ENCODE assay signal across 12 mouse cellular contexts in the genomic region with DNA sequence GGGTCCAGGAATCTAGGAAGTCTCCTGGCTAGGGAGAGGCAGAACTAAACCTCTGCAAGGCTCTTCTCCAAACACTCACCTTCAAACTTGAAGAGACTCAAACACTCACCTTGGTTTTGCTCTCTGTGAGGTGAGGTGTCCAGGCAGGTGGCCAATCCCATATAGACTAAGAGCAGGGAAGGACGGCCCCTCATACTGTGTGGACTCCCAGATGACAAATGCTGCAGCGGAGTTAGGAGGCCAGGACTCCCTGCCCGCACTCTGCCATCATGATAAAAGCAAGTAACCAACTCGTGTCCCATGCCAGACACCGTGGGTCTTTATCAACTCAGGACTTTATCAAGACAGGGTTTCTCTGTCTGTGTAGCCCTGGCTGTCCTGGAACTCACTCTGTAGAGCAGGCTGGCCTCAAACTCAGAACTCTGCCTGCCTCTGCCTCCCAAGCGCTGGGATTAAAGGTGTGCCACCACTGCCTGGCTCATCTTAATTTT. TPM values are rescaled to one million over a fixed set of nuclear protein-coding genes. Genes with fewer than 3 reads are reported as not detected.
DNase-seq lines count a peak whose midpoint lies in the region; ATAC-seq and TF ChIP-seq lines count a peak whose summit lies in the region.
"Had no signal": no experiment of that assay in that cellular context is flagged by ENCODE, and none has a peak within 500 bp of the region (broad histone marks: within the 10 kb centered on the region; RNA-seq: fewer than 3 reads in every experiment).

No protein-coding gene starts in this region.

- H3K4me1 ChIP-seq in lung, embryonic 14.5 days (ENCODE audit: insufficient read depth) = peaks cover 6% of the 10 kb centered on the region
- H3K4me1 ChIP-seq in limb, embryonic 10.5 days = peaks cover 47% of the 10 kb centered on the region
- peaks cover 9% of the 10 kb centered on the region for H3K4me1 ChIP-seq in stomach, embryonic 14.5 days (ENCODE audit: control insufficient read depth, insufficient read depth, low read length)
- peaks cover 33% of the 10 kb centered on the region for H3K4me1 ChIP-seq in forebrain, embryonic 13.5 days

- H3K9ac ChIP-seq in lung, embryonic 14.5 days = no peak overlapping the region
- peak overlapping the region; percentile 42; the same call in 1 of the 2 replicates for H3K9ac ChIP-seq in stomach, embryonic 14.5 days (replicated peaks; ENCODE audit: low read depth, low read length)
- H3K9ac ChIP-seq in forebrain, embryonic 13.5 days = no peak overlapping the region

- ATAC-seq in cerebellum, adult (ENCODE audit: insufficient number of reproducible peaks, low FRiP score, low TSS enrichment) = no peak
- ATAC-seq in lung, embryonic 14.5 days (ENCODE audit: insufficient read depth) = no peak
- no peak for ATAC-seq in stomach, embryonic 14.5 days (ENCODE audit: insufficient number of reproducible peaks, insufficient read depth, low FRiP score, low read depth)
- no peak for ATAC-seq in forebrain, embryonic 13.5 days

- H3K36me3 ChIP-seq in lung, embryonic 14.5 days (ENCODE audit: insufficient read depth) = no peaks in the 10 kb centered on the region
- 0 out of 2 replicates have a peak, but pooled peaks cover 5% of the 10 kb centered on the region for H3K36me3 ChIP-seq in limb, embryonic 10.5 days
- H3K36me3 ChIP-seq in stomach, embryonic 14.5 days (ENCODE audit: control insufficient read depth, insufficient read depth, low read length) = no peaks in the 10 kb centered on the region
- no peaks in the 10 kb centered on the region for H3K36me3 ChIP-seq in forebrain, embryonic 13.5 days (ENCODE audit: poor library complexity, severe bottlenecking)
- H3K36me3 ChIP-seq: hindbrain, embryonic 10.5 days had no signal

- WGBS in lung, embryonic 14.5 days = 72% methylated on average over 6 of the region's 6 CpGs
- WGBS in limb, embryonic 10.5 days = 91% methylated on average over 6 of the region's 6 CpGs
- 95% methylated on average over 6 of the region's 6 CpGs for WGBS in stomach, embryonic 14.5 days
- WGBS in forebrain, embryonic 13.5 days = 88% methylated on average over 6 of the region's 6 CpGs

- H3K27me3 ChIP-seq in lung, embryonic 14.5 days (ENCODE audit: insufficient read depth, low read length) = no peaks in the 10 kb centered on the region
- no peaks in the 10 kb centered on the region for H3K27me3 ChIP-seq in limb, embryonic 10.5 days (ENCODE audit: low read depth, poor library complexity, severe bottlenecking)
- H3K27me3 ChIP-seq in stomach, embryonic 14.5 days (ENCODE audit: control insufficient read depth, insufficient read depth, low read length) = no peaks in the 10 kb centered on the region
- H3K27me3 ChIP-seq in forebrain, embryonic 13.5 days = no peaks in the 10 kb centered on the region

- TF ChIP-seq CTCF in lung, embryonic 14.5 days (IDR thresholded peaks at IDR 0.05; ENCODE audit: low read depth) = no peak

- no peaks in the 10 kb centered on the region for H3K9me3 ChIP-seq in lung, embryonic 14.5 days (ENCODE audit: low read depth, low read length)
- no peaks in the 10 kb centered on the region for H3K9me3 ChIP-seq in limb, embryonic 10.5 days (replicated peaks)
- no peaks in the 10 kb centered on the region for H3K9me3 ChIP-seq in stomach, embryonic 14.5 days (ENCODE audit: control insufficient read depth, low read depth, low read length)
- no peaks in the 10 kb centered on the region for H3K9me3 ChIP-seq in forebrain, embryonic 13.5 days (replicated peaks)
- H3K9me3 ChIP-seq: heart, embryonic 10.5 days; hindbrain, embryonic 10.5 days had no signal

- H3K4me2 ChIP-seq in lung, embryonic 14.5 days = peak overlapping the region; percentile 63; the same call in 1 of the 2 replicates
- H3K4me2 ChIP-seq in stomach, embryonic 14.5 days (replicated peaks; ENCODE audit: low read depth, low read length) = peak overlapping the region; percentile 64
- H3K4me2 ChIP-seq in forebrain, embryonic 13.5 days = no peak overlapping the region

- H3K4me3 ChIP-seq in lung, embryonic 14.5 days (ENCODE audit: low read depth, low read length) = no peak overlapping the region
- H3K4me3 ChIP-seq in limb, embryonic 10.5 days = peak overlapping the region; percentile 16; the same call in 1 of the 2 replicates
- no peak overlapping the region for H3K4me3 ChIP-seq in stomach, embryonic 14.5 days (ENCODE audit: low read depth, low read length)
- no peak overlapping the region for H3K4me3 ChIP-seq in forebrain, embryonic 13.5 days

- peak; percentile 44 for DNase-seq in cerebellum, adult 11-12 months
- DNase-seq in lung, embryonic 14.5 days = no peak
- no peak for DNase-seq in lung, postnatal 10 days
- DNase-seq in limb, embryonic 10.5 days (ENCODE audit: low spot score) = no peak
- no peak for DNase-seq in T-cell, adult 2 months (ENCODE audit: low spot score)
- DNase-seq: adrenal gland, postnatal 10 days had no signal

- H3K27ac ChIP-seq in lung, embryonic 14.5 days (ENCODE audit: low read depth) = no peak overlapping the region
- peak overlapping the region; percentile 74; the same call in 1 of the 2 replicates for H3K27ac ChIP-seq in limb, embryonic 10.5 days
- no peak overlapping the region for H3K27ac ChIP-seq in stomach, embryonic 14.5 days (ENCODE audit: low read length)
- H3K27ac ChIP-seq in forebrain, embryonic 13.5 days = no peak overlapping the region
- H3K27ac ChIP-seq: macrophage had no signal

RNA-seq across cellular contexts. Expression of a gene that starts 1.6 kb away (rescaled TPM):
- 68.6 and 71.9 TPM in 2 replicates for polyA plus RNA-seq in lung, embryonic 14.5 days (2014; fragmentation: Nextera tagmentation; extraction: Ambion mirVana)
- polyA plus RNA-seq in limb, embryonic 10.5 days (2016; fragmentation: Nextera tagmentation; extraction: Ambion mirVana) = 80.4 and 81.2 TPM in 2 replicates
- polyA plus RNA-seq in stomach, embryonic 14.5 days (2014; fragmentation: Nextera tagmentation; extraction: Ambion mirVana) = 58.9 and 63.6 TPM in 2 replicates
- 52.7 and 58.5 TPM in 2 replicates for polyA plus RNA-seq in forebrain, embryonic 13.5 days (2015; fragmentation: Nextera tagmentation; extraction: Ambion mirVana)

RNA-seq across cellular contexts. Expression of a gene that starts 1.8 kb away (rescaled TPM):
- 18.1 and 19.2 TPM in 2 replicates for polyA plus RNA-seq in lung, embryonic 14.5 days (2014; fragmentation: Nextera tagmentation; extraction: Ambion mirVana)
- polyA plus RNA-seq in limb, embryonic 10.5 days (2016; fragmentation: Nextera tagmentation; extraction: Ambion mirVana) = 16.8 and 24.8 TPM in 2 replicates
- polyA plus RNA-seq in stomach, embryonic 14.5 days (2014; fragmentation: Nextera tagmentation; extraction: Ambion mirVana) = 20.7 and 20.9 TPM in 2 replicates
- polyA plus RNA-seq in forebrain, embryonic 13.5 days (2015; fragmentation: Nextera tagmentation; extraction: Ambion mirVana) = 14.7 and 14.8 TPM in 2 replicates

RNA-seq across cellular contexts. Expression of a gene that starts 8.0 kb away (rescaled TPM):
- polyA plus RNA-seq in lung, embryonic 14.5 days (2014; fragmentation: Nextera tagmentation; extraction: Ambion mirVana) = 14.2 and 16.2 TPM in 2 replicates
- 16.3 and 18.1 TPM in 2 replicates for polyA plus RNA-seq in limb, embryonic 10.5 days (2016; fragmentation: Nextera tagmentation; extraction: Ambion mirVana)
- polyA plus RNA-seq in stomach, embryonic 14.5 days (2014; fragmentation: Nextera tagmentation; extraction: Ambion mirVana) = 13.7 and 17.8 TPM in 2 replicates
- 14.9 and 17.2 TPM in 2 replicates for polyA plus RNA-seq in forebrain, embryonic 13.5 days (2015; fragmentation: Nextera tagmentation; extraction: Ambion mirVana)

RNA-seq across cellular contexts. Expression of a gene that starts 31.3 kb away (rescaled TPM):
- 344 and 360 TPM in 2 replicates for polyA plus RNA-seq in lung, embryonic 14.5 days (2014; fragmentation: Nextera tagmentation; extraction: Ambion mirVana)
- 175 and 210 TPM in 2 replicates for polyA plus RNA-seq in limb, embryonic 10.5 days (2016; fragmentation: Nextera tagmentation; extraction: Ambion mirVana)
- polyA plus RNA-seq in stomach, embryonic 14.5 days (2014; fragmentation: Nextera tagmentation; extraction: Ambion mirVana) = 418 and 432 TPM in 2 replicates
- polyA plus RNA-seq in forebrain, embryonic 13.5 days (2015; fragmentation: Nextera tagmentation; extraction: Ambion mirVana) = 61.3 and 62.0 TPM in 2 replicates

RNA-seq across cellular contexts. Expression of a gene that starts 42.9 kb away (rescaled TPM):
- polyA plus RNA-seq in lung, embryonic 14.5 days (2014; fragmentation: Nextera tagmentation; extraction: Ambion mirVana) = 46.2 and 46.5 TPM in 2 replicates
- 15.6 and 18.3 TPM in 2 replicates for polyA plus RNA-seq in limb, embryonic 10.5 days (2016; fragmentation: Nextera tagmentation; extraction: Ambion mirVana)
- 71.0 and 75.0 TPM in 2 replicates for polyA plus RNA-seq in stomach, embryonic 14.5 days (2014; fragmentation: Nextera tagmentation; extraction: Ambion mirVana)
- polyA plus RNA-seq in forebrain, embryonic 13.5 days (2015; fragmentation: Nextera tagmentation; extraction: Ambion mirVana) = 9.4 and 10.2 TPM in 2 replicates
